Mouse (Mus musculus): ENCODE results near the gene Hoxb3.

Gene Hoxb3

GRCm38 (mm10) chr11:96317608-96318367 lies 5.3 kb upstream of the Hoxb3 start, which contains the start of gene Hoxb4:
Hoxb4 (plus strand) TSS chr11:96318267.
- in situ Hi-C loops (cut with MboI, MseI) = no loop called here

- in situ Hi-C loops (cut with MboI, MseI) = no loop called here
These were observed 4.6 kb upstream of the Hoxb3 start for GRCm38 (mm10) chr11:96318368-96319070.

DNA sequence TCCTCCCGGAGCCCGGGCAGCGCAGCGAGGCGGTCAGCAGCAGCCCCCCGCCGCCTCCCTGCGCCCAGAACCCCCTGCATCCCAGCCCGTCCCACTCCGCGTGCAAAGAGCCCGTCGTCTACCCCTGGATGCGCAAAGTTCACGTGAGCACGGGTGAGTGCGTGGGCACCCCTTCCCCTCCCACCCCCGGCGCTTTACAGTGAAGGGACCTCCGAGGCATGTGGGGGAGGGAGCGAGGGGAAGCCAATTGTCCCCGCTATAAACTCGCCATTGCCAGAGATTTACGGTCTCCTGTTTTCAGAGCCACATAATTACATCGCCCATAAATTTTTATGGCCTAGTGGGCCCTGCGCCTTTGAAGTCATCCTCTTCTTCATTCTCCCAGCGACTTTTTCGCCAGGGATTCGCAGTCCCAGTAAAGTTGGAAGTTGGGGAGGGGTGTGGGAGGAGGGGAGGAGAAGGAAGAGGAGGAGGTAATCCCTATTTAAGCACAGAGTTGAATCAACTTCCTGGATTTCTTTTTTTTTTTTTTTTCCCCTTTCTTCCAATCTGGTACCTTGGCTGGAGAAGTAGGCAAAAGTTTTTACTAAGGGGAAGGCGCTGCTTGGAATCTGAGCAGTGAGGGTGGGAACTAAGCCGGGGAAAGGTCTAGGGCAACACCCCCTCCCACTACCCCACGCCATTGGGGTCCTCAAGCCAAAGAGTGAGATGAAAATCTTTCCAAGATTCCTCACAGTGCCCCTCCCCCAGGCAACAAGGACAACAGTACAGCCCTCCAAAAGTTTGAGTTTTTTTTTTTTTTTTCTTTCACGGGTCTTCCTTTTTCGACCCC lies 3.8 kb upstream of the Hoxb3 start:
- in situ Hi-C loops (cut with MboI, MseI) = no loop called here

DNA sequence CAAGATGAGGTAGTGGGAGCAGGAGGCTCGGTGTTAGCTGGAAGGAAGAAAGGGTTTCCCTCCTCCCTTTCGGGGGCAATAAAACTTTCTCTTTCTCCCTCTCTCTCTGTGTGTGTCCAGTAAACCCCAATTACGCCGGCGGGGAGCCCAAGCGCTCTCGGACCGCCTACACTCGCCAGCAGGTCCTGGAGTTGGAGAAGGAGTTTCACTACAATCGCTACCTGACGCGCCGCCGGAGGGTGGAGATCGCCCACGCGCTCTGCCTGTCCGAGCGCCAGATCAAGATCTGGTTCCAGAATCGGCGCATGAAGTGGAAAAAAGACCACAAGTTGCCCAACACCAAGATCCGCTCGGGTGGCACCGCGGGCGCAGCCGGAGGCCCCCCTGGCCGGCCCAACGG lies 3.2 kb upstream of the Hoxb3 start:
- in situ Hi-C loops (cut with MboI, MseI) = no loop called here

- in situ Hi-C loops (cut with MboI, MseI) = no loop called here
These were observed 2.4 kb upstream of the Hoxb3 start for GRCm38 (mm10) chr11:96320688-96321087.

DNA sequence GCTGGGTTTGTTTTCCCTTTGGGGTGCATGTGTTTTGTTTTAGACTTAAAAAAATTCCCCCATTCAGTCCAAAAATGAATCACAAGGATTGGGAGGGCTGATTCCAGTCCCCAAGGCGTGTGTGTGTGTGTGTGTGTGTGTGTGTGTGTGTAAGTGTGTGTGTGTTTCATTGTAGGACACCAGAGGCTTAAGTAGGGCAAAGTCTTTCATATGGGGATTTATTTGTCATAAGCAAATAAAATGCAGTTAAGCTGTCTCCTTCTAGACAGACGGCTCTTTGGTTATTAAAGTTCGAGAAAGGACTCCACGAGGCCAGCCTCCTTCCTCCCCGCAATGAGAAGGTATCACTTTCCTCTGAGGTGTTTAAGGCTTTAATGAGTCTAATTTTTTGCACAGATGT lies 1.3 kb upstream of the Hoxb3 start:
- in situ Hi-C loops (cut with MboI, MseI) = no loop called here

DNA sequence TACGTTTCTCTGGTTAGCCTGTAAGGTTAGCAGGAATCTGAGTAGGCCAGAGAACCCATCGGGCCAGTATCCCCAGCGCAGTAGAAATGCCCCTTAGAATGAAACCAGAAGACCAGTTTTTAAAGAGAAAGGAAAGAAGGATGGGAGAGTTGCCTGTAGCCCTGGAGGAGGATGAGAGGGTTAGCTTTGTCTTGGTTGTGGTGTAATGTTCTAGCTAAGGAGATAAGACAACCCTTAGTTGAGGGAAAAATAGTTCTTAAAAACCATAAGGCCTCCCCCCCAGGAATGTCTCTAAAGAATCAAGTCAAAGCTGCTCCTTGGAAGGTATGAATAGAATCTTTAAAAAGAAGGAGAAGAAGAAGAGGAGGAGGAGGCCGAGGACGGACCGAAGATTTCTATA lies 388 bp upstream of the Hoxb3 start:
- in situ Hi-C loops (cut with MboI, MseI) = no loop called here

DNA sequence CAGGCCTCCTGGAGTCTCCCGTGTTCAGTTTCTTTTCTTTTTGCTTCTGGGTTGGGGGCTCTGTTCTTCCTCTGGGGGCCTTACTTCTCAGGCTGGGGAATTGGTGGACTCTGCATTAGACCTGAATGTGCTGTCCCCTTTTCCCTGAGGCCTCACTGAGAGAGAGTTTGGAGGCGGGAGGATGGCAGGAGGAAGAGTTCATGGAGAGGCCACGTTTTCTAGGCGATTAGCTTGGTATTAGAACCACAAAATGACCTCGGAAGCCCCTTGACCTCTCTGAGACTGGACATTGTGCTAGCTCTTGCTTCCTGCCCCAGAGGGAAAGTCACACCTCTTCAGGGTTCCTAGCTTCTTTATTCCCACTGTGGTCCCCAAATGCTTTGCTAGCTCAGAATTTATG lies 999 bp downstream of the Hoxb3 start:
- in situ Hi-C loops (cut with MboI, MseI) = no loop called here

DNA sequence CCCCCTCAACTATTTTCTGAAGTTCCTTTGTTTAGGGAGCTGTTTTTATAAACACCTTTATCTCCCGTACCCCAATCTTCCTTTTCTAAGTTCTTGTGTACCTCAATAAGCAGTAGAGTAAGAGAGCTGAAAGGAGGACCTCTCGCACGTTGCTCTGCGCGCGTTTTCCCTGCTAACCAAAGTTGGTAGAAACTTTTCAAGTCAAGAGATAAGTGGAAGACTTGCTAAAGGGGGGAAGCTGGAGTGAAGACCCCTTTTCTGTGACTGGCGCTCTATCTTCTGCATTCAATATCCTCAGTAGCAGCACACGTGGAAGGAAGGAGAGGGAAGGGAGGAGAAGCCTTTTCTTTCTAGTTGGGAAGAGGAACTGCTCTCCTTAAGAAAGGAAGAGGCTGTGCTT lies 1.8 kb downstream of the Hoxb3 start:
- in situ Hi-C loops (cut with MboI, MseI) = no loop called here

DNA sequence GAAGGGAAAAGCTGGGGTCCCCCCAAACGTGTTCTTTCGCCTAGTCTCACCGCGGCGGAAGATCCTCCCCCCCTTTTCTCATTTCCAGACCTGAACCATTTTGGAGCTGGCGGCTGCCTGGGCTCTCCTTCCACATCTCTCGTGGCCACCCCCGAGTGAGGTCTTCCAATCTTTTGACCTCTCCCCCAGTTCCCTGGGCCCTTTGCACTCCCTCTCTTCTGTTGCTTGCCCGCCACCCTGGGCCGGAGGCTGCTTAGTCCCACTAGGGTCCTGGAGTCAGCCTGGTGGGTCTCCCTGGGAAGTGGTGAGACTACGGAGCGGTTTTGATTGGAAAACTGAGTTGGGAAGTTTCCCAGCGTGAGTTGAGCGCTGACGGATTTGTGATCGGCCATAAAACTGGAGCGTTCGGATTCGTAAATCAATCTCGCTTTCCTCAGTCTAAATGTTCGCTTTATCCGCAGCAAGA lies 2.7 kb downstream of the Hoxb3 start:
- in situ Hi-C loops (cut with MboI, MseI) = no loop called here

- in situ Hi-C loops (cut with MboI, MseI) = no loop called here
These were observed 3.6 kb downstream of the Hoxb3 start for GRCm38 (mm10) chr11:96326705-96327104.

DNA sequence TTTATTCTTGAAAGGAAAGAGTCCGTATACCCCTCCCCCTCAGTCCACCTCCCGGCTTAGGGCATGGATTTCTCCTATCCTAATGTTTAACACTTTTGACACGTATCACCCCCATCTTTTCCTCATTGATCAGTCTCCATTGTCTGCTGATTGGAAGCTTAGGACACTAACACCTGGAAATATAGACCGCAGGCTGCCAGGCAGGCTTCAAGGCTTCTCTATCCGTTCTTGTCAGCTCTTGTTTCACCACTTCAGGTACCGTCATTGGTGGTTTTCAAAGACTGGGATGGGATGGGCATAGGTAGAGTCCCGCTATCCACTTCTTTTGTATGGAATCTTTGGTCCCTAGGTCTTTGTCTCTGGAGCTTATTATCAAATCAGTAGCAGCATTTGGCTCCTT lies 4.0 kb downstream of the Hoxb3 start:
- in situ Hi-C loops (cut with MboI, MseI) = no loop called here

- in situ Hi-C loops (cut with MboI, MseI) = no loop called here
These were observed 4.6 kb downstream of the Hoxb3 start for GRCm38 (mm10) chr11:96327750-96328149.

- in situ Hi-C loops (cut with MboI, MseI) = no loop called here
These were observed 5.5 kb downstream of the Hoxb3 start for GRCm38 (mm10) chr11:96328605-96329004.

DNA sequence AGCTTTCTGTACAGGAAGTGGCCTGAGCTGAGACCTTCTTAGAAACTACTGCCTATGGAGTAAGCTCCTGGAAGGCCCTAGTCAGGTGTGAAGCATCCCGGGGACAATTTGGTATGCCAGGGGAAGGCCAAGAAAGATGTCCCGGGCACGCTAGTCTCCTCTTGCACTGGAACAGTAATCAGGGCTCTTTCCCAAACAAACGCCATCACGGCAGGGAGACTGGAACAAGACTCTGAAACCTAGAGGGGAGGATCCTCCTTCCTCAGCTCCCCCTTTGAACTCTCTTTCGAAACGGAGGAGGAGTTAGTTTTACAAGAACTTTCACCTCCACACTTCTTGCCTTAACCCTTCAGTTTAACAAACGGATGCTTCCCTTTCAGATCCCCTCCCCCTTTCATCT lies 9.0 kb downstream of the Hoxb3 start:
- in situ Hi-C loops (cut with MboI, MseI) = no loop called here

- in situ Hi-C loops (cut with MboI, MseI) = no loop called here
These were observed 9.5 kb downstream of the Hoxb3 start for GRCm38 (mm10) chr11:96332618-96333032.

DNA sequence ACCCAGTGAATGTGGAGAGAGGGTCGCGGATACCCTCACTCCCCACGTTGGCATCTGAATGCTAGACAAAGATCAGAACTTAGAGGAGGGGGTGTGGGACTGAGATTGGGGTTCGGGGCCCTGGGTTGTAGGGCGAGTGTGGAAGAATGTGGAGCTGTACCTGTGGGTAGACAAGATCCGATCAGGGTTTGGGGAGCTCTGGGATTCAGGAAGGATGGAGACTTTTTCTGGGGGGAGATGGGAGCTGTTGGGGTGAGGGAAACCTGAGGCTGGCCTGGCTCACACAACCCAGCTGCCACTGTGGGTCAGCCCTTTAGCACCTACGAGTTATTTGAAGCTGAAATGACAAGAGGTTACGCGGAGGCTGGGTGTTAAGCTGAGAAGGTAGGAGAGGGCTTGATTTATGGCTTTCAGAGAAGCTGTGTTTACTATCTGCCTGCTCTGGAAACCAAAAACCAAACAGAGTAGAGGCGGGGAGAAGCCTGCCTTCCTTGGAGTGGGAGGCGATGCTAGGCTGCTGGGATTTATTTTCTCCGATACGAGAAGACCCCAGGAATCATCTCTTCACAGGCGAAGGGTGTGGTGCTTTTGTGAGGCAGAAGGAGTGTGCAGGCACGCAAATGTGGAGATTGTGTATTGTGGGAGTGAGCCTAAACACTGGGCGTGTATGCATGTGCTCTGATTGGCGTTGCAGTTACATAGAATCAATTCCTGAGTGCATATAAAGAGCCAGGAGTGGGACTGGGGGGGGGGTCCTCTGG lies 10.3 kb downstream of the Hoxb3 start:
- in situ Hi-C loops (cut with MboI, MseI) = no loop called here

DNA sequence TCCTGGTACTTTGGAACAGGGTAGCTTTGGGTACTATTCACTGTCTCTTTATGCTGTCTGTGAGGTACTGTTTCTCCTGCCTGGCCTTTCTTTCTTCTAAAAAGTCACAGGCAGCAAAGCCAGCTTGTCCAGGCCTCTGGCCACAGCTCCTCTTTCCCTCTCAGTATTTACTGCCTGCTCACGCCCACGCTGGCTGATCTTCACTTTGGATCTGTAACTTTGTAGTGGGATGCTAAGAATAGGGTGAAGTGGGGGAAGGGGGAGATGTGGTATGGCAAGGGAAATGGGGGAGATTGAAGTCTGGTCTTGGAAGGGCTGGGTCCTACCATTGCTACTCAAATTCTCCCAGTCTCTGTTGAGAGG lies 10.9 kb downstream of the Hoxb3 start:
- in situ Hi-C loops (cut with MboI, MseI) = no loop called here

DNA sequence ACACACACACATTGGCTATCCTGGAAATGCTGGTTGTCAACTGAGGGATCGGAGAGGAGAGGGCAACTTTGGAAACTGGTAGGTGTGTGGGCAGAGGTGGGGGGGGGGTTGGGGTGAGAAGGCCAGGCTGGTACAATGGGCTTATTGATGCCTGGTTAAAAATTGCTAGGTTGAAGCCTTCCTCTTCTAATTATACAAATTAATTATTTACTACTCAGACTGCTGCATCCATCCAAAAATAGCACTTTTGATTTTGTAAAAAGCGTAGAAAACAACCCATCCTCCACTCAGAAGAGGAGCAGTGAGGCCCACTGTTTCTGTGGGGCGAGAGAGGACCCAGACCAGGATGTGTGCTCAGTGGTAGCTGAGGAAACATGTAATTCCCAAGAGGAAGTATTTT lies 11.9 kb downstream of the Hoxb3 start:
- in situ Hi-C loops (cut with MboI, MseI) = no loop called here

GRCm38 (mm10) chr11:96336597-96336996 lies 13.5 kb downstream of the Hoxb3 start:
- in situ Hi-C loops (cut with MboI, MseI) = no loop called here

GRCm38 (mm10) chr11:96337026-96337425 lies 13.9 kb downstream of the Hoxb3 start:
- in situ Hi-C loops (cut with MboI, MseI) = no loop called here
